Mouse (Mus musculus) adrenal gland, adult 2 months (tissue): ENCODE data around the gene Mfsd4b2. TPM values are rescaled to one million over a fixed set of nuclear protein-coding genes. Genes with fewer than 3 reads are reported as not detected.

Experiments used
- DNase-seq: peaks from one replicate; pipeline ENCODE4 v3.0.0; 2021
- polyA plus RNA-seq: library from polyadenylated mRNA; depleted of rRNA; stranded (reverse); fragments of >200 nt; gene quantifications from 2 replicates; pipeline ENCODE4 v1.2.3, GENCODE M21; 2012; rRNA removed
- total RNA-seq, 2 experiments: library from RNA; stranded (reverse); gene quantifications; 2 replicates each; pipeline ENCODE4 v1.2.3; 2021

Gene Mfsd4b2
- total and polyA plus RNA-seq, 3 experiments = 0.03 to 0.41 (median 0.32) TPM

DNA sequence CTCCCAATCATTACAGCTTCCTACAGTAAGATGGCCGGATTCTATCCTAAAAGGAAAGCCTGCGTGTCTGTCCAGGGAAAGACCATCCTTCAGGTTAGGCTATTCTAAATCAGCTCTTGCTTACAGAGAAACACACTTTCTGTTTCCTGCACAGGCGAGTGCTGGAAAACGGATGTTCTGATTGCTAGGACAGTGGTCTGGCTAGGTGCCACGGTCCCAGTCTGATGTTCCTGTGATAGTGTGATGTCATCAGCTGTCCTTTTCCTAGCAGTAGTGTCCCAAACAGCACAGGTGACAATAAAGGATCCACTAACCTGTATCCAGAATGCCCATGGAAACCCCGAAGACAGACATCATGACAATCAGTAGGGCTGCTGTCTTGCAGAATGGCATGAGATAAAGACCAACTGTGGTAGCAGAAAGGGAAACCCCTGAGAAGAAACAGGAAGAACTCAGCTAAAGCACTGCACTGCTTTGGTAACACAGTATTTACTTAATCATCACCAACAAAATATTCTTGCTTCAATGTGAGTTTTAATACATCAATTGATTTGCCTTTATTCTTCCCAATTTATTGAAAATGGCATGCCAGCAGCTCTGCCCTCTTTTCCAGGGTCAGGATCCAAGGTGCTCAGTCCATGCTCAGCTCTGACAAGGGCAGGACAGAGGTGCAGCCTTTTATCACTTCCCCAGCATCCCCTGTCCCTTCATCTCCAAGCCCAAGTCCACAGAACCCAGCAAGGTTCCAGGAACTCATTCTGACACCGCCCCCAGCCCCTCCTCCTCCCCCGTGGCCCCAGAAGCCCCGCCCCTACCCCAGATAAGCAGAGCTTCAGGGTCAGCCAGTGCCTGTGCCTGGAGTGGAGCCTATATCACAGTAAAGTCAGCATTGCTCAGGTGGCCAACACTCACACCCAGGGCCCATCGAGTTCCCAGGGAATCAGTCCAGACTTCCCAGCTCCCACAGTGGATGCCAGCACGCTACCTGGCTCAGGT lies 32.7 kb downstream of the Mfsd4b2 start:
- DNase-seq = peak; percentile 17

GRCm38 (mm10) chr10:39888621-39889020 lies 38.1 kb downstream of the Mfsd4b2 start:
- no peak for DNase-seq

Other genes with a start within 250 kb of the Mfsd4b2 start
- 10 to 100 TPM; 18.8 to 24.4 TPM for gene Rev3l, start 194.8 kb downstream of the Mfsd4b2 start, total RNA-seq
- gene Rev3l, start 194.8 kb downstream of the Mfsd4b2 start, polyA plus RNA-seq = 2.2 TPM in 2 replicates
- 10 to 100 TPM in 1 of 2 experiments, 1 to 10 TPM in 1; 5.0 to 11.5 TPM for gene Mfsd4b4, start 27.7 kb downstream of the Mfsd4b2 start, total RNA-seq
- gene Mfsd4b4, start 27.7 kb downstream of the Mfsd4b2 start, polyA plus RNA-seq = 2.6 and 2.8 TPM in 2 replicates
- 1 to 10 TPM; 3.9 to 9.7 TPM for gene Mfsd4b3, start 33.2 kb upstream of the Mfsd4b2 start, total RNA-seq
- 2.0 and 2.9 TPM in 2 replicates for gene Mfsd4b3, start 33.2 kb upstream of the Mfsd4b2 start, polyA plus RNA-seq
- 1 to 10 TPM; 1.0 to 1.2 TPM for gene Mfsd4b5, start 59.7 kb upstream of the Mfsd4b2 start, total RNA-seq
- gene Mfsd4b5, start 59.7 kb upstream of the Mfsd4b2 start, polyA plus RNA-seq = 0.40 and 0.43 TPM in 2 replicates
- 1 to 10 TPM; 3.0 to 3.1 TPM for gene Mfsd4b1, start 98.3 kb upstream of the Mfsd4b2 start, total RNA-seq
- gene Mfsd4b1, start 98.3 kb upstream of the Mfsd4b2 start, polyA plus RNA-seq = 0.62 and 1.5 TPM in 2 replicates
- gene Slc16a10, start 215.3 kb upstream of the Mfsd4b2 start, total RNA-seq = 10 to 100 TPM; 21.1 to 24.2 TPM
- 6.8 and 11.5 TPM in 2 replicates for gene Slc16a10, start 215.3 kb upstream of the Mfsd4b2 start, polyA plus RNA-seq